10 mouse cellular contexts compared by ENCODE assay signal in the genomic region with DNA sequence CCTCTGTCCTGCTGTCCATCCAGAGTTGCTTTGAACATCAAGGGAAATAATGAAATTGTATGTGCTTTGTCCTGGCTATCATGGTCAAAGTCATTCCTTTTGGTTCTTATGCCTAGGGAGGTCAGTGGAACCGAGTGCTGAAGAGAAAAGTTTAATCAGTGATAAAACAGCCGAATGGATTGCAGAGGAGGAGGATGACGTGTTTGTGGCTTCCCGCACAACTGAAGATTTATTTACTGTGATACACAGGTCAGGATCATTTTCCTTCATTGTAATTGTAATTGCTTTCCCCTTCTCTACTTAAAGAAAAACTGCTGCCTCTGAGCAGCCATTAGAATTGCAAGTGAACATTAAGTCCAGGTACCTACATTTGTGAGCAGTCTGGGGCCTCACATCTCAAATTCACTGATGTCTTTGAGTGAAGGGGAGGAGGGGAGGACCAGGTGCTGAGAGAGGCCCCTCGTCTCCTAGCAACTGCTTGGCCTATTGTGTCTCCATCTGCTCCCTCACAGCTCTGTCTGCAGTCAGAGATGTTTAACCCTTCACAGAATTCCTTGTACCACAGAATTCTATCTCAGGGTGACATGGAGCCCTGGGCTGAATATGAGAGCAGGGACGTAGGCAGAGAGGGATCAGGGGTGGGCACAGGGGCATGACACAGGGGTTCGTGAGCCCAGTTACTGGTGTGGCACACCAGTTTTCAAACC. TPM values are rescaled to one million over a fixed set of nuclear protein-coding genes. Genes with fewer than 3 reads are reported as not detected.
A peak's percentile ranks its signal among the peaks of the same experiment; 100 is the strongest.
DNase-seq lines count a peak whose midpoint lies in the region; ATAC-seq and TF ChIP-seq lines count a peak whose summit lies in the region.
"Had no signal": no experiment of that assay in that cellular context is flagged by ENCODE, and none has a peak within 500 bp of the region (broad histone marks: within the 10 kb centered on the region; RNA-seq: fewer than 3 reads in every experiment).

No protein-coding gene starts in this region.

- H3K27me3 ChIP-seq in forebrain, embryonic 16.5 days (replicated peaks; ENCODE audit: control insufficient read depth, insufficient read depth, low read length): no peaks in the 10 kb centered on the region
- H3K27me3 ChIP-seq in midbrain, embryonic 13.5 days: peaks cover 20% of the 10 kb centered on the region; the same call in 1 of the 2 replicates

- TF ChIP-seq POLR2A in brain, embryonic 14.5 days (IDR thresholded peaks at IDR 0.05; ENCODE audit: borderline replicate concordance, extremely low read depth, insufficient read depth, insufficient read length, poor library complexity, severe bottlenecking): no peak

- ATAC-seq in forebrain, embryonic 16.5 days: peak; percentile 96
- peak; percentile 98 for ATAC-seq in midbrain, embryonic 13.5 days

- peaks cover 20% of the 10 kb centered on the region for H3K4me1 ChIP-seq in forebrain, embryonic 16.5 days (replicated peaks; ENCODE audit: control insufficient read depth, insufficient read depth, low read length)
- peaks cover 24% of the 10 kb centered on the region for H3K4me1 ChIP-seq in midbrain, embryonic 13.5 days (replicated peaks)

- peak overlapping the region; percentile 94 for H3K27ac ChIP-seq in forebrain, embryonic 16.5 days (ENCODE audit: low read length)
- peak overlapping the region; percentile 93 for H3K27ac ChIP-seq in midbrain, embryonic 13.5 days

- 0 out of 2 replicates have a peak overlapping the region, but pooled peaks have one; percentile 15 for H3K9ac ChIP-seq in forebrain, embryonic 16.5 days (replicated peaks; ENCODE audit: low read depth, low read length)
- no peak overlapping the region for H3K9ac ChIP-seq in midbrain, embryonic 13.5 days (replicated peaks)

- H3K4me3 ChIP-seq in forebrain, embryonic 16.5 days (replicated peaks; ENCODE audit: low read length): no peak overlapping the region
- no peak overlapping the region for H3K4me3 ChIP-seq in midbrain, embryonic 13.5 days (replicated peaks)

- no peaks in the 10 kb centered on the region for H3K36me3 ChIP-seq in forebrain, embryonic 16.5 days (ENCODE audit: control insufficient read depth, insufficient read depth)
- H3K36me3 ChIP-seq in midbrain, embryonic 13.5 days: no peaks in the 10 kb centered on the region

- peak overlapping the region; percentile 13 for H3K4me2 ChIP-seq in forebrain, embryonic 16.5 days (ENCODE audit: low read length)
- H3K4me2 ChIP-seq in midbrain, embryonic 13.5 days (replicated peaks): peak overlapping the region; percentile 30

- TF ChIP-seq CTCF in brain, embryonic 14.5 days (IDR thresholded peaks at IDR 0.05; ENCODE audit: borderline replicate concordance, extremely low read depth, insufficient read depth, insufficient read length): no peak

- DNase-seq in brain, embryonic 14.5 days (ENCODE audit: low read depth): peak; percentile 96
- peak; percentile 73 to 83 for DNase-seq in cerebellum, postnatal 10 days
- DNase-seq in layer of hippocampus, adult 8-10 months (ENCODE audit: low spot score in 2 of 2): no peak
- no peak for DNase-seq in adrenal gland, postnatal 36 days
- no peak for DNase-seq in heart, postnatal 4 days
- no peak for DNase-seq in adrenal gland, adult 8-10 months
- DNase-seq: lung, postnatal 10 days; right cerebral cortex, postnatal 14 days had no signal

- 31% methylated on average over 7 of the region's 7 CpGs for WGBS in forebrain, embryonic 16.5 days
- 33% methylated on average over 7 of the region's 7 CpGs for WGBS in midbrain, embryonic 13.5 days

- no peaks in the 10 kb centered on the region for H3K9me3 ChIP-seq in forebrain, embryonic 16.5 days (ENCODE audit: control insufficient read depth, low read length)
- no peaks in the 10 kb centered on the region for H3K9me3 ChIP-seq in midbrain, embryonic 13.5 days

RNA-seq across cellular contexts. Expression of gene Rtl5, which starts 10.6 kb away (rescaled TPM):
- polyA plus RNA-seq in brain, embryonic 14.5 days (2012; rRNA removed): 64.7 and 82.5 TPM in 2 replicates
- 4.5 and 10.4 TPM in 2 replicates for polyA plus RNA-seq in forebrain, embryonic 16.5 days (2015; fragmentation: Nextera tagmentation; extraction: Ambion mirVana)
- polyA plus RNA-seq in midbrain, embryonic 13.5 days (2015; fragmentation: Nextera tagmentation; extraction: Ambion mirVana): 8.0 and 10.9 TPM in 2 replicates
- 10 to 100 TPM in 3 of 4 experiments, 1 to 10 TPM in 1; 9.6 to 15.4 (median 13.0) TPM for total RNA-seq in layer of hippocampus, adult 8-10 months (2022)
- 1 to 10 TPM; 7.3 to 9.6 TPM for total RNA-seq in adrenal gland, postnatal 36 days (2021)
- 1 to 10 TPM; 3.9 to 4.2 TPM for total RNA-seq in heart, postnatal 4 days (2021)
- 10 to 100 TPM in 2 of 4 experiments, 1 to 10 TPM in 2; 7.8 to 15.2 (median 11.5) TPM for total RNA-seq in adrenal gland, adult 8-10 months (2022)

RNA-seq across cellular contexts. Expression of gene Pin4, which starts 37.5 kb away (rescaled TPM):
- 38.2 and 39.8 TPM in 2 replicates for polyA plus RNA-seq in brain, embryonic 14.5 days (2012; rRNA removed)
- polyA plus RNA-seq in forebrain, embryonic 16.5 days (2015; fragmentation: Nextera tagmentation; extraction: Ambion mirVana): 45.1 and 56.2 TPM in 2 replicates
- 83.7 and 93.5 TPM in 2 replicates for polyA plus RNA-seq in midbrain, embryonic 13.5 days (2015; fragmentation: Nextera tagmentation; extraction: Ambion mirVana)
- 10 to 100 TPM in 3 of 4 experiments, 1 to 10 TPM in 1; 9.6 to 32.9 (median 23.5) TPM for total RNA-seq in layer of hippocampus, adult 8-10 months (2022)
- 10 to 100 TPM; 58.7 to 59.6 TPM for total RNA-seq in adrenal gland, postnatal 36 days (2021)
- total RNA-seq in heart, postnatal 4 days (2021): 10 to 100 TPM; 19.8 to 26.9 TPM
- total RNA-seq in adrenal gland, adult 8-10 months (2022): 10 to 100 TPM; 17.4 to 90.6 (median 27.7) TPM

Comparison
In these comparisons a context has a peak if more than half of its experiments do, and no peak if none do; other contexts are left out.
1. DNase-seq: peak in brain, embryonic 14.5 days (single experiment) and cerebellum, postnatal 10 days (2 of 2); none in layer of hippocampus, adult 8-10 months (0 of 2), adrenal gland, postnatal 36 days (0 of 2), heart, postnatal 4 days (single experiment) and adrenal gland, adult 8-10 months (single experiment).